Mouse (Mus musculus) hindbrain, embryonic 16.5 days (tissue): ENCODE measurements around the gene Smurf1. TPM values are rescaled to one million over a fixed set of nuclear protein-coding genes. Genes with fewer than 3 reads are reported as not detected.

ENCODE experiments used
- ATAC-seq: fragments of 200-750 bp; cut with Nextera tagmentation; 2 replicates; pipeline ENCODE4 v1.8.0; 2017; ENCODE audit warnings: moderate TSS enrichment, moderate library complexity
- H3K27ac ChIP-seq: fragments of 300-500 bp; sonication (generic); 2 replicates; pipeline ENCODE4 v1.5.1; 2014; ENCODE audit warnings: low read depth, mild to moderate bottlenecking, control low read depth, low read length, moderate library complexity
- H3K27me3 ChIP-seq: fragments of 300-500 bp; sonication (generic); replicated peaks from 2 replicates; pipeline ENCODE4 v1.6.1; 2014; ENCODE audit warnings: low read length; ENCODE audit not compliant: control insufficient read depth, insufficient read depth
- H3K36me3 ChIP-seq: fragments of 300-500 bp; sonication (generic); 2 replicates; pipeline ENCODE4 v1.6.1; 2014; ENCODE audit warnings: mild to moderate bottlenecking, low read length, moderate library complexity, mixed read lengths; ENCODE audit not compliant: control insufficient read depth, insufficient read depth
- H3K4me1 ChIP-seq: fragments of 300-500 bp; sonication (generic); 2 replicates; pipeline ENCODE4 v1.6.1; 2014; ENCODE audit warnings: low read depth, low read length; ENCODE audit not compliant: control insufficient read depth, insufficient read depth
- H3K4me2 ChIP-seq: fragments of 300-500 bp; sonication (generic); 2 replicates; pipeline ENCODE4 v1.6.1; 2014; ENCODE audit warnings: mild to moderate bottlenecking, low read length, control low read depth, moderate library complexity
- H3K4me3 ChIP-seq: fragments of 300-500 bp; sonication (generic); 2 replicates; pipeline ENCODE4 v1.5.1; 2014; ENCODE audit warnings: mild to moderate bottlenecking, low read length, control low read depth, moderate library complexity
- H3K9ac ChIP-seq: fragments of 300-500 bp; sonication (generic); 2 replicates; pipeline ENCODE4 v1.6.1; 2014; ENCODE audit warnings: low read depth, mild to moderate bottlenecking, control low read depth, low read length, moderate library complexity
- H3K9me3 ChIP-seq: fragments of 300-500 bp; sonication (generic); 2 replicates; pipeline ENCODE4 v1.6.1; 2014; ENCODE audit warnings: mild to moderate bottlenecking, low read length, moderate library complexity; ENCODE audit not compliant: control insufficient read depth
- WGBS: fragments of 180-500 bp; shearing (Covaris S2); extraction: QIAGEN DNeasy Blood & Tissue Kit; methylation state at CpG from one replicate; pipeline ENCODE4 v1.1.7; 2014; 5-methylcytosine and 5-hydroxymethylcytosine counted together
- polyA plus RNA-seq: library from polyadenylated mRNA; unstranded; fragments of >200 nt; fragmentation: Nextera tagmentation; extraction: Ambion mirVana; gene quantifications from 2 replicates; pipeline ENCODE4 v1.2.1, GENCODE M21; 2015

The Smurf1 gene
- polyA plus RNA-seq, 1 experiment from 2014 or later = 14.9 TPM

DNA sequence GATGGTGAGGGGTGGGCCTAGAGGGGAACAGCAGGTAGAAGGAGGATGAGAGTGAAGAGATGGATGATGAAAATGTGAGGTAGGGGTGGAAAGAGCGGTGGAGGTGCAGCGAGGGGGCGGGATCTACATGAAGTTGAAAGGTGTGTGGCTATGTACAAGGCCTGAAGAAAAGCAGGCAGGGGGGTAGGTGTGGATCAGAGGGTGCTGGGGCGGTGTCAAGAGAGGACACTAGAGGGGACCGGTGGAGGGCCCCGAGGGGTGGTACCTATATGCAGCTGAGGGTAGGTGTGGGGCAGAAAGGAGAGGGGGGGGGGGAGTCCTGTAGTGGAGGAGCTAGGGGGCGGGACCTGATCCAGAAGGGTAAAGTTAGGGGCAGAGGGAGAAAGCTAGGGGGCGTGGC, 1.2 kb downstream of the Smurf1 start:
- Histone ChIP-seq H3K4me2 (peak overlapping the region; percentile 66), H3K9ac (no peak overlapping the region; the same call in 1 of the 2 replicates), H3K27ac (peak overlapping the region; percentile 88; the same call in 1 of the 2 replicates), H3K9me3 (no peaks in the 10 kb centered on the region), H3K27me3 (no peaks in the 10 kb centered on the region), H3K4me3 (peak overlapping the region; percentile 96), H3K4me1 (peaks cover 32% of the 10 kb centered on the region), H3K36me3 (no peaks in the 10 kb centered on the region)
- ATAC-seq = peak; percentile 60
- WGBS = 23% methylated on average over 8 of the region's 8 CpGs

- peak overlapping the region; percentile 66 for H3K4me2 ChIP-seq
- H3K27me3 ChIP-seq = no peaks in the 10 kb centered on the region
- peak overlapping the region; percentile 16; the same call in 1 of the 2 replicates for H3K27ac ChIP-seq
- H3K9ac ChIP-seq = no peak overlapping the region
- H3K4me1 ChIP-seq = peaks cover 32% of the 10 kb centered on the region
- 7% methylated on average over 13 of the region's 13 CpGs for WGBS
- H3K36me3 ChIP-seq = no peaks in the 10 kb centered on the region
- H3K9me3 ChIP-seq = no peaks in the 10 kb centered on the region
- H3K4me3 ChIP-seq = peak overlapping the region; percentile 96
- peak; percentile 15; the same call in 1 of the 2 replicates for ATAC-seq
These were observed 1.8 kb downstream of the Smurf1 start for GRCm38 (mm10) chr5:144963817-144964261.

DNA sequence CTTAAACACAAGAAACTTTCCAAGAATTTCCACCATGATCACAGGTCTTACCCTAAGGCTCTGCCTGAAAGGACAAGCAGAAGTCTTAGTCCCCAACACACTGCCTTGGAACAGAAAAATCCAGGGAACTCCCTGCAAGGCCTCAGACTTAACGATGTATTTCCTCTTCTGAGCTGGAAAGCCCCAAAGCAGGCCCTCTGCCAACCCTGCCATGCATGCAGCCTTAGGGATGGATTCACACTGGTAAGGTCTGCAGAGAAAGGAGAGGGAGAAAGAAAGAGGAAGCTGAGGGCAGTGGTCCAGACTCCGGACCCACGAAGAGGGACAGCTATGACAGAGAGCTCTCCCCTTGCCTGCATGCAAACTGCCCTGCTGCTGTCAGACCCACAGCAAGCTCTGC, 2.2 kb downstream of the Smurf1 start:
- H3K9me3 ChIP-seq = no peaks in the 10 kb centered on the region
- no peak for ATAC-seq
- no peak overlapping the region for H3K9ac ChIP-seq
- peak overlapping the region; percentile 66 for H3K4me2 ChIP-seq
- H3K4me1 ChIP-seq = peaks cover 32% of the 10 kb centered on the region
- WGBS = 32% methylated on average over 3 of the region's 3 CpGs
- no peaks in the 10 kb centered on the region for H3K36me3 ChIP-seq
- peak overlapping the region; percentile 96 for H3K4me3 ChIP-seq
- no peaks in the 10 kb centered on the region for H3K27me3 ChIP-seq
- peak overlapping the region; percentile 16; the same call in 1 of the 2 replicates for H3K27ac ChIP-seq

DNA sequence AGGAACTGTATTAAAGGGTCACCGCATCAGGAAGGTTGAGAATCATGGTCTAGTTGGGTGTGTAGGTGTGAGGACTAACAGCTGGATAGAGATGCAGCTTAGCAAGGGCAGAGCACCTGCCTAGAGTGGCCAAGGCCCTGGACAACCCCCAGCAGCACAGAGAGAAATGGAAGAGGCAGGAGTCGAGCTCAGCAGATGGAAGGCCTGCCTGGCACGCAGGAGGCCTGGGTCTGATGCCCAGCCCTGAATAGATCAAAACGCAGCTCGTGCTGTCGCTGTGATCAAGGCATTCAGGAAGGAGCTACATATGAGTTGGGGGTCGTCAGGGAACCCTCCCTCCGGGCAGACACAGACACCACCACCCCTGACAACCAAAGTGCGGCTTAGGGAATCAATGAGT, 7.4 kb downstream of the Smurf1 start:
- H3K9ac ChIP-seq = no peak overlapping the region
- no peaks in the 10 kb centered on the region for H3K36me3 ChIP-seq
- ATAC-seq = no peak
- no peak overlapping the region for H3K4me3 ChIP-seq
- H3K9me3 ChIP-seq = no peaks in the 10 kb centered on the region
- H3K27me3 ChIP-seq = no peaks in the 10 kb centered on the region
- H3K4me2 ChIP-seq = no peak overlapping the region
- H3K27ac ChIP-seq = no peak overlapping the region
- peaks cover 24% of the 10 kb centered on the region for H3K4me1 ChIP-seq
- WGBS = 84% methylated on average over 9 of the region's 9 CpGs

DNA sequence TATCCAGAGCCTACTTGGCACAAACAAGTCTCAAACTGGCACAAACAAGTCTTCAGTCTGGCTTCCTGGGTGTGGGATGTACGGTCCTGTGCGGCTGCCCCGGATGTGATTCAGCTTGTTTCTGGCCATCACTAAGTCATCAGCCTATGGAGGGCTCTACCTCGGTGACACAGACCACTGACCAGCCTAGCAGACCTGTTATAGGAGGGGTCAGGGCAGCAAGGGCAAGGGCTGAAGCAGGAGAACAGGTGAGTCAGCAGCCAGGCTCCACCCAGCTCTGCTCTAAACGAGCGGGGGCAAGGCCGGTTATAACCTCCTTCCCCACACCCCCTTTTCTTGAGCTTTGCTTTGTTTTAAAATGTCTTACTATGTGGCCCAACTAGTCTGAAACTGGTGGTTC, 11.2 kb downstream of the Smurf1 start:
- no peak overlapping the region for H3K4me3 ChIP-seq
- no peak overlapping the region for H3K4me2 ChIP-seq
- H3K4me1 ChIP-seq = peaks cover 16% of the 10 kb centered on the region
- 0 out of 2 replicates have a peak overlapping the region, but pooled peaks have one; percentile 9 for H3K9ac ChIP-seq
- no peaks in the 10 kb centered on the region for H3K36me3 ChIP-seq
- 85% methylated on average over 7 of the region's 7 CpGs for WGBS
- no peak overlapping the region for H3K27ac ChIP-seq
- no peak for ATAC-seq
- H3K9me3 ChIP-seq = no peaks in the 10 kb centered on the region
- H3K27me3 ChIP-seq = no peaks in the 10 kb centered on the region

GRCm38 (mm10) chr5:144952592-144952991, 13.1 kb downstream of the Smurf1 start:
- peaks cover 24% of the 10 kb centered on the region for H3K4me1 ChIP-seq
- no peak overlapping the region for H3K27ac ChIP-seq
- H3K36me3 ChIP-seq = no peaks in the 10 kb centered on the region
- H3K4me3 ChIP-seq = no peak overlapping the region
- no peak overlapping the region for H3K4me2 ChIP-seq
- H3K9ac ChIP-seq = no peak overlapping the region
- no peaks in the 10 kb centered on the region for H3K9me3 ChIP-seq
- ATAC-seq = no peak
- 59% methylated on average over 2 of the region's 2 CpGs for WGBS
- H3K27me3 ChIP-seq = no peaks in the 10 kb centered on the region

DNA sequence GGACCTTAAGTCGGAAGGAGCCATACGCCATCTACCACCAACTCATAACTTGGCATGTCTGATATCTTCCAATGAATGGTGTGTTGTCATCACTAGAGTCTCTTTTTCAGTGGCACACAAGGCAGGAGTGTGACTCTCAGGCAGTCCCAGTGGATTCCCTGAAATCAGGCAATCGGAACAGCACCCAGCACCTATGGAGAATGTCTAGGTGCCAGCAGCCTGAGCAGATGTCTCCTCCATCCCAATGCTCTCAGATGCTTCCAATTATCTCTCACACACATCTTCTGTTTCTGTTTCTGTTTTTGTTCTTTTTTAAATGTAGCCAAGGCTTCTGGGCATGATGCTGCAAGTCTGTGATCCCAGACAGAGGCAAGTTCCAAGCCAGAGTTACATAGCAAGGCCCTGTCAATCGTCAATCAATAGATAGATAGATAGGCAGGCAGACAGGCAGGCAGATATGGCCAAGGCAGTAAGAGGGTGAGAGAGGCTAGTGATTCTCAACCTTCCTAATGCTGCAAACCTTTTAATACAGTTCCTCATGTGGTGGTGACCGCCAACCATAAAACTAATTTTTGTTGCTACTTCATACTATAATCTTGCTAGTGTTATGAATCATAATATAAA, 15.1 kb downstream of the Smurf1 start:
- Histone ChIP-seq H3K4me3 (no peak overlapping the region), H3K9ac (no peak overlapping the region), H3K27ac (no peak overlapping the region), H3K36me3 (no peaks in the 10 kb centered on the region), H3K9me3 (no peaks in the 10 kb centered on the region), H3K4me2 (no peak overlapping the region), H3K4me1 (peaks cover 27% of the 10 kb centered on the region), H3K27me3 (no peaks in the 10 kb centered on the region)
- 94% methylated on average over 5 of the region's 5 CpGs for WGBS
- ATAC-seq = no peak

GRCm38 (mm10) chr5:144949856-144950255, 15.8 kb downstream of the Smurf1 start:
- Histone ChIP-seq H3K36me3 (no peaks in the 10 kb centered on the region), H3K27ac (no peak overlapping the region), H3K4me3 (no peak overlapping the region), H3K9me3 (no peaks in the 10 kb centered on the region), H3K4me2 (no peak overlapping the region), H3K4me1 (peaks cover 27% of the 10 kb centered on the region), H3K9ac (no peak overlapping the region), H3K27me3 (no peaks in the 10 kb centered on the region)
- no peak for ATAC-seq
- 84% methylated on average over 4 of the region's 4 CpGs for WGBS

DNA sequence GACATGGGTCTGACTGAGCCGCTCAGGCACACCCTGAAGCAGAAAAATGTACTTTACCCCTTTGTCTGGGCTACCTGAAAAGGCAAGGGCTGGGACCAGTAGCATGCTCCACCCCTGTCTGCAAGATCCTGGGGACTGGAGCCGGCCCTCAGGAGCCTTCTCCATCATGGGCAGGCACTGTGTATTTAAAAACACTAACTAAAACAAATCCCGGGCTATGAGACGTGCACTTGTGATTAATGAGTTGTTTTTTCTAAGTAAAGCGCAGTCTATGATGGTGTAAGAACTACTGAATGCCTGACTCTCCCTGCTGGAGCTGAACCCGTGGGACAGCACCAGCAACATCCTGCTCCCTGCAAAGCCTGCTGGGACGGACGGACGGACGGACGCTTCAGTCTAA, 17.2 kb downstream of the Smurf1 start:
- no peaks in the 10 kb centered on the region for H3K27me3 ChIP-seq
- no peak overlapping the region for H3K9ac ChIP-seq
- H3K4me2 ChIP-seq = no peak overlapping the region
- H3K9me3 ChIP-seq = no peaks in the 10 kb centered on the region
- H3K4me1 ChIP-seq = peaks cover 17% of the 10 kb centered on the region
- 73% methylated on average over 11 of the region's 11 CpGs for WGBS
- no peak for ATAC-seq
- no peak overlapping the region for H3K27ac ChIP-seq
- H3K36me3 ChIP-seq = no peaks in the 10 kb centered on the region
- H3K4me3 ChIP-seq = no peak overlapping the region
